Mouse (Mus musculus) ES-Bruce4 (cell line): ENCODE data around the gene Skida1.

Experiments used
- CTCF ChIP-seq: IDR thresholded peaks from one replicate; pipeline ENCODE4 v1.8.1; 2011; ENCODE audit warnings: low read depth, low read length
- EP300 ChIP-seq: IDR thresholded peaks from 2 replicates; pipeline ENCODE4 v1.6.1; 2011; ENCODE audit warnings: low read depth, low read length; ENCODE audit not compliant: insufficient read depth
- POLR2A ChIP-seq: IDR thresholded peaks from one replicate; pipeline ENCODE4 v1.8.1; 2011; ENCODE audit warnings: low read length; ENCODE audit not compliant: insufficient read depth

GRCm38 (mm10) chr2:18045143-18045780 lies 3.6 kb downstream of the Skida1 start:
- TF ChIP-seq CTCF (no peak), EP300 (no peak), POLR2A (no peak)
